In the genomic region with DNA sequence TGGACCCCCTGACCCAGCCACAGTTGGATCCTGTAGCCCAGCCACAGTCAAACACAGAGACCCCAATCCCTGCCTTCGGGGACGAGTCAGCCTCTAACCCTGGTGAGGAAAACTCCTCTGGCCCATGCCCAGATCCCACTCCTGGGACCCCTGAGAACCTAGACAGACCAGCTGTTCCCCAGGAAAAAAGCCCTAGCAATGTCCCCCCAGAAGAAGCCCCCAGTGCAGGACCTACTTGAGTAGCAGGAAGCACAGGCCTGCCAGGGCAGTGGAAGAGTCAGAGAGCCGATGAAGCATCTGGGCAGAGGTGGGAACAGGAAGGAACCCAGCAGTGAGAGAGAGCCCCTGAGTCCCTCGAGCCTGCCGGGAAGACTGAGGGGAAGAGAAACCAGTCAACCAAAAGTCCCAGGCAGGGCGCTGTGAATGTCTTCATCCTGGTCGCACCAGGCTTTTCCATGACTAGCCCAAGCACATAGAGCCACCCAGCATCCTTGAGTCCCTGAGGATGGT, we compare ENCODE assay signal across 27 mouse cellular contexts. TPM values are rescaled to one million over a fixed set of nuclear protein-coding genes. Genes with fewer than 3 reads are reported as not detected.
DNase-seq lines count a peak whose midpoint lies in the region; ATAC-seq and TF ChIP-seq lines count a peak whose summit lies in the region.
"Had no signal": no experiment of that assay in that cellular context is flagged by ENCODE, and none has a peak within 500 bp of the region (broad histone marks: within the 10 kb centered on the region; RNA-seq: fewer than 3 reads in every experiment).

Gene Cabp4 (minus strand): TSS at position 275 of the 510 bp plus-strand sequence.

- H3K36me3 ChIP-seq in forebrain, embryonic 10.5 days (replicated peaks), result no peaks in the 10 kb centered on the region
- no peaks in the 10 kb centered on the region for H3K36me3 ChIP-seq in forebrain, embryonic 14.5 days (ENCODE audit: control insufficient read depth, insufficient read depth, low read length)
- no peaks in the 10 kb centered on the region for H3K36me3 ChIP-seq in hindbrain, postnatal 0 days (ENCODE audit: insufficient read depth, low read length)
- H3K36me3 ChIP-seq in hindbrain, embryonic 13.5 days, result no peaks in the 10 kb centered on the region
- H3K36me3 ChIP-seq in spleen, adult 2 months (ENCODE audit: control insufficient read depth, insufficient read depth, low read length), result no peaks in the 10 kb centered on the region
- H3K36me3 ChIP-seq in forebrain, embryonic 12.5 days (replicated peaks), result no peaks in the 10 kb centered on the region
- H3K36me3 ChIP-seq: embryonic facial prominence, embryonic 15.5 days; G1E; midbrain, embryonic 13.5 days; neural tube, embryonic 13.5 days had no signal

- DNase-seq in forebrain, embryonic 10.5 days (ENCODE audit: extremely low spot score, low spot score), result no peak
- no peak for DNase-seq in forebrain, embryonic 14.5 days (ENCODE audit: low spot score)
- DNase-seq in hindbrain, postnatal 0 days (ENCODE audit: low spot score), result no peak
- no peak for DNase-seq in spleen, adult 2 months (ENCODE audit: low read depth in 1 of 2, low spot score in 2 of 2)
- no peak for DNase-seq in spleen, postnatal 14 days (ENCODE audit: low spot score in 2 of 2)
- DNase-seq: adrenal gland, postnatal 25 days; cerebellum, adult 2 months; cerebellum, postnatal 36 days; gastrocnemius, postnatal 25 days; kidney, postnatal 36 days; right cerebral cortex, adult 18-20 months had no signal

- 80% methylated on average over 7 of the region's 7 CpGs for WGBS in forebrain, embryonic 10.5 days
- WGBS in forebrain, embryonic 14.5 days, result 79% methylated on average over 7 of the region's 7 CpGs
- 82% methylated on average over 7 of the region's 7 CpGs for WGBS in hindbrain, postnatal 0 days
- WGBS in hindbrain, embryonic 13.5 days, result 86% methylated on average over 7 of the region's 7 CpGs
- 41% methylated on average over 7 of the region's 7 CpGs for WGBS in spleen, adult 2 months
- 90% methylated on average over 7 of the region's 7 CpGs for WGBS in forebrain, embryonic 12.5 days

- TF ChIP-seq CTCF in hindbrain, postnatal 0 days (IDR thresholded peaks at IDR 0.05; ENCODE audit: low read depth), result no peak
- no peak for TF ChIP-seq CTCF in spleen, adult 2 months (IDR thresholded peaks at IDR 0.05; ENCODE audit: extremely low read depth, insufficient read depth, insufficient read length, insufficient replicate concordance)

- no peak within 1 kb of the TSS for H3K4me2 ChIP-seq in forebrain, embryonic 14.5 days (ENCODE audit: low read length)
- H3K4me2 ChIP-seq in hindbrain, postnatal 0 days (ENCODE audit: low read depth, low read length), result no peak within 1 kb of the TSS
- no peak within 1 kb of the TSS for H3K4me2 ChIP-seq in hindbrain, embryonic 13.5 days
- H3K4me2 ChIP-seq in forebrain, embryonic 12.5 days, result no peak within 1 kb of the TSS
- H3K4me2 ChIP-seq: embryonic facial prominence, embryonic 15.5 days; heart, embryonic 11.5 days; midbrain, embryonic 13.5 days; neural tube, embryonic 13.5 days had no signal

- H3K4me3 ChIP-seq in forebrain, embryonic 10.5 days, result no peak within 1 kb of the TSS
- H3K4me3 ChIP-seq in forebrain, embryonic 14.5 days (ENCODE audit: low read depth, low read length), result no peak within 1 kb of the TSS
- no peak within 1 kb of the TSS for H3K4me3 ChIP-seq in hindbrain, postnatal 0 days (ENCODE audit: low read length)
- no peak within 1 kb of the TSS for H3K4me3 ChIP-seq in hindbrain, embryonic 13.5 days
- no peak within 1 kb of the TSS for H3K4me3 ChIP-seq in spleen, adult 2 months (ENCODE audit: extremely low read depth, insufficient read depth, insufficient read length)
- no peak within 1 kb of the TSS for H3K4me3 ChIP-seq in forebrain, embryonic 12.5 days (replicated peaks)
- H3K4me3 ChIP-seq: embryonic facial prominence, embryonic 15.5 days; midbrain, embryonic 13.5 days; neural tube, embryonic 13.5 days had no signal

- peaks cover 34% of the 10 kb centered on the region for H3K4me1 ChIP-seq in forebrain, embryonic 10.5 days
- peaks cover 3% of the 10 kb centered on the region; the same call in 1 of the 2 replicates for H3K4me1 ChIP-seq in forebrain, embryonic 14.5 days (ENCODE audit: control insufficient read depth, insufficient read depth, low read length)
- peaks cover 4% of the 10 kb centered on the region; the same call in 1 of the 2 replicates for H3K4me1 ChIP-seq in hindbrain, postnatal 0 days (ENCODE audit: insufficient read depth, low read length)
- H3K4me1 ChIP-seq in hindbrain, embryonic 13.5 days (replicated peaks), result peaks cover 15% of the 10 kb centered on the region
- peaks cover 48% of the 10 kb centered on the region for H3K4me1 ChIP-seq in spleen, adult 2 months (ENCODE audit: control insufficient read depth, insufficient read depth, insufficient read length)
- H3K4me1 ChIP-seq in forebrain, embryonic 12.5 days, result peaks cover 15% of the 10 kb centered on the region

- TF ChIP-seq POLR2A in spleen, adult 2 months (IDR thresholded peaks at IDR 0.05; ENCODE audit: low read depth, low read length), result no peak

- H3K27me3 ChIP-seq in forebrain, embryonic 10.5 days (ENCODE audit: poor library complexity, severe bottlenecking), result no peaks in the 10 kb centered on the region
- no peaks in the 10 kb centered on the region for H3K27me3 ChIP-seq in forebrain, embryonic 14.5 days (replicated peaks; ENCODE audit: control insufficient read depth, insufficient read depth, low read length)
- H3K27me3 ChIP-seq in hindbrain, postnatal 0 days (ENCODE audit: insufficient read depth, low read length), result no peaks in the 10 kb centered on the region
- H3K27me3 ChIP-seq in hindbrain, embryonic 13.5 days, result no peaks in the 10 kb centered on the region
- H3K27me3 ChIP-seq in spleen, adult 2 months (ENCODE audit: control insufficient read depth, insufficient read depth, low read length), result no peaks in the 10 kb centered on the region
- H3K27me3 ChIP-seq in forebrain, embryonic 12.5 days, result peaks cover 4% of the 10 kb centered on the region; the same call in 1 of the 2 replicates
- H3K27me3 ChIP-seq: embryonic facial prominence, embryonic 15.5 days; midbrain, embryonic 13.5 days; neural tube, embryonic 13.5 days had no signal

- H3K27ac ChIP-seq in forebrain, embryonic 10.5 days, result 0 out of 2 replicates have a peak within 1 kb of the TSS, but pooled peaks have one; percentile 15
- no peak within 1 kb of the TSS for H3K27ac ChIP-seq in forebrain, embryonic 14.5 days (ENCODE audit: low read depth, low read length)
- 0 out of 2 replicates have a peak within 1 kb of the TSS, but pooled peaks have one; percentile 20 for H3K27ac ChIP-seq in hindbrain, postnatal 0 days
- no peak within 1 kb of the TSS for H3K27ac ChIP-seq in hindbrain, embryonic 13.5 days
- H3K27ac ChIP-seq in spleen, adult 2 months (ENCODE audit: insufficient read depth, low read length), result peak within 1 kb of the TSS; percentile 77
- no peak within 1 kb of the TSS for H3K27ac ChIP-seq in forebrain, embryonic 12.5 days
- H3K27ac ChIP-seq: embryonic facial prominence, embryonic 15.5 days; liver, embryonic 14.5 days; midbrain, embryonic 13.5 days; neural tube, embryonic 13.5 days had no signal

- peaks cover 6% of the 10 kb centered on the region; the same call in 1 of the 2 replicates for H3K9me3 ChIP-seq in forebrain, embryonic 10.5 days
- no peaks in the 10 kb centered on the region for H3K9me3 ChIP-seq in forebrain, embryonic 14.5 days (replicated peaks; ENCODE audit: control insufficient read depth, low read length)
- no peaks in the 10 kb centered on the region for H3K9me3 ChIP-seq in hindbrain, postnatal 0 days (ENCODE audit: low read length)
- H3K9me3 ChIP-seq in hindbrain, embryonic 13.5 days, result no peaks in the 10 kb centered on the region
- H3K9me3 ChIP-seq in forebrain, embryonic 12.5 days, result no peaks in the 10 kb centered on the region
- H3K9me3 ChIP-seq: embryonic facial prominence, embryonic 15.5 days; G1E; midbrain, embryonic 13.5 days; neural tube, embryonic 13.5 days had no signal

- no peak within 1 kb of the TSS for H3K9ac ChIP-seq in forebrain, embryonic 14.5 days (ENCODE audit: low read length)
- no peak within 1 kb of the TSS for H3K9ac ChIP-seq in hindbrain, postnatal 0 days (replicated peaks; ENCODE audit: low read length)
- H3K9ac ChIP-seq in hindbrain, embryonic 13.5 days, result no peak within 1 kb of the TSS
- no peak within 1 kb of the TSS for H3K9ac ChIP-seq in forebrain, embryonic 12.5 days
- H3K9ac ChIP-seq: embryonic facial prominence, embryonic 15.5 days; liver, embryonic 14.5 days; midbrain, embryonic 13.5 days; neural tube, embryonic 13.5 days had no signal

- ATAC-seq in forebrain, embryonic 14.5 days, result no peak
- no peak for ATAC-seq in hindbrain, postnatal 0 days
- no peak for ATAC-seq in hindbrain, embryonic 13.5 days (ENCODE audit: low FRiP score)
- ATAC-seq in activated CD4-positive, CD25-positive, alpha-beta regulatory T cell, adult 4 months, result no peak
- ATAC-seq in forebrain, embryonic 12.5 days (ENCODE audit: low FRiP score), result no peak
- ATAC-seq: CD4-positive, CD25-positive, alpha-beta regulatory T cell, adult 4 months; inflammation-experienced regulatory T-cells, adult 6 months; lung, postnatal 0 days; midbrain, embryonic 13.5 days had no signal

RNA-seq across cellular contexts. Expression of gene Cabp4, which starts in this region (rescaled TPM):
- not detected in 2 replicates for polyA plus RNA-seq in forebrain, embryonic 10.5 days (2016; fragmentation: Nextera tagmentation; extraction: Ambion mirVana)
- 0.08 and 0.12 TPM in 2 replicates for polyA plus RNA-seq in forebrain, embryonic 14.5 days (2014; fragmentation: Nextera tagmentation; extraction: Ambion mirVana)
- not detected in 2 replicates for total RNA-seq in hindbrain, postnatal 0 days (2014; rRNA removed)
- polyA plus RNA-seq in hindbrain, postnatal 0 days (2015; fragmentation: Nextera tagmentation; extraction: Ambion mirVana), result 0.29 and 0.51 TPM in 2 replicates
- polyA plus RNA-seq in hindbrain, embryonic 13.5 days (2015; fragmentation: Nextera tagmentation; extraction: Ambion mirVana), result 0.29 and 0.30 TPM in 2 replicates
- 1.9 and 2.2 TPM in 2 replicates for polyA plus RNA-seq in spleen, adult 2 months (2012; rRNA removed)
- polyA plus RNA-seq in activated CD4-positive, CD25-positive, alpha-beta regulatory T cell, adult 4 months (2017; shearing (Covaris generic)), result 1 to 10 TPM; 1.1 to 1.4 TPM
- 0.09 TPM in 2 replicates for polyA plus RNA-seq in forebrain, embryonic 12.5 days (2016; fragmentation: Nextera tagmentation; extraction: Ambion mirVana)
- total RNA-seq: gastrocnemius, postnatal 25 days; hematopoietic stem cell, adult 5-6 weeks; left cerebral cortex, postnatal 36 days; megakaryocyte progenitor cell, adult 5-6 weeks had no signal
- polyA plus RNA-seq: heart, embryonic 11.5 days; stomach, embryonic 14.5 days had no signal

Comparison
In these comparisons a context has a peak if more than half of its experiments do, and no peak if none do; other contexts are left out.
1. H3K27ac ChIP-seq: peak in forebrain, embryonic 10.5 days (single experiment), hindbrain, postnatal 0 days (single experiment) and spleen, adult 2 months (single experiment); none in forebrain, embryonic 14.5 days (single experiment), hindbrain, embryonic 13.5 days (single experiment) and forebrain, embryonic 12.5 days (single experiment).